Mouse (Mus musculus) olfactory bulb, adult 2 months (tissue): ENCODE measurements around the gene Hk3.

Experiments used
- CTCF ChIP-seq: fragments of 200-500 bp; IDR thresholded peaks from 2 replicates; pipeline ENCODE4 v1.5.1; 2012; ENCODE audit warnings: low read depth, mild to moderate bottlenecking, low read length, moderate library complexity; ENCODE audit not compliant: insufficient read depth
- POLR2A ChIP-seq: fragments of 200-500 bp; IDR thresholded peaks from 2 replicates; pipeline ENCODE4 v1.6.1; 2012; ENCODE audit warnings: mild to moderate bottlenecking, low read depth, low read length, moderate library complexity; ENCODE audit not compliant: insufficient read depth

DNA sequence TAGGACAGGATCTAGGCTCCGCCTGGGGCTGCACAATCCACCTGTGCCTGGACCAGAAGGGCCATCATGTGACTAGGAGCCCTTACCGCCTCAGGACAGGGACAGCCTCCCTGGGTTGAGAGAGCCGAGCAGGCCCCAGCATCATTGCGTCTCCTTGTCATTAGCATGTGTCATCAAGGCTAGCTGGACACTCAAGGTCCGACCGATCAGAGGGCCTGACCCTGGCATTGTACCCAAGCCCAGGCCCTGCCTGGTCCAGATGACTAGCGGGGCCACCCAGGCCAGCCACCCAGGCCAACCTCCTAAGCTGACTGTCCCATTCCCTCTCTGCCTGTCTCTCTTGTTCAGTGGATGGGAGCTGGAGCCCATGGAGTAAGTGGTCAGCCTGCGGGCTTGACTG is 23.6 kb downstream of the Hk3 start:
- TF ChIP-seq POLR2A (no peak), CTCF (no peak)
